Comparison of ENCODE assay signal across 8 mouse cellular contexts in the genomic region with DNA sequence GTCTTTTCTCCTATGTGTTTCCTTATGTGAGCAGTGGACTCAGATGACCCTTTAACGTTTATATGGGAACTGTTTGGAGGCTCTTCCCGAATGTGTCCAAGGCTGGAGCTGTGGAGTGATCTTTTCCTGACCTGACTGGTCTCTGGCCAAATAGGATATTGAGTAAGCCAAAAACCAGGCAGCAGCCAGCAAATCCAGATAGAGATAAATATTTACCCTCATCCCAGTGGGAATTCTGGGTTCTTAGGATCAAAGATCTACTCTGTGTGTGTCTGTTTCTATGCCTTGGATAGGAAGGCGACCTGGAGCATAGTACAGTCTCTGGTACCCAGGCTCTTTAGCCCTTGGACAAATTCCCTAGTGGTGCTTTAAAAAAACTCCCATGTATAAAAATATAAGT.
DNase-seq lines count a peak whose midpoint lies in the region; ATAC-seq and TF ChIP-seq lines count a peak whose summit lies in the region.

No protein-coding gene starts in this region.

- peak; percentile 87 for TF ChIP-seq EP300 in lung, postnatal 0 days (IDR thresholded peaks at IDR 0.05)

- no peaks in the 10 kb centered on the region for H3K27me3 ChIP-seq in embryonic facial prominence, embryonic 14.5 days (replicated peaks; ENCODE audit: control insufficient read depth, insufficient read depth, low read length)
- H3K27me3 ChIP-seq in kidney, embryonic 16.5 days (ENCODE audit: insufficient read depth, low read length): no peaks in the 10 kb centered on the region
- no peaks in the 10 kb centered on the region for H3K27me3 ChIP-seq in lung, postnatal 0 days (replicated peaks; ENCODE audit: insufficient read depth, low read length)

- ATAC-seq in embryonic facial prominence, embryonic 14.5 days (ENCODE audit: low read depth): no peak
- peak; percentile 65; the same call in 1 of the 2 replicates for ATAC-seq in kidney, embryonic 16.5 days (ENCODE audit: low FRiP score, low TSS enrichment)
- peak; percentile 90 for ATAC-seq in lung, postnatal 0 days

- 47% methylated on average over 3 of the region's 3 CpGs for WGBS in embryonic facial prominence, embryonic 14.5 days
- WGBS in kidney, embryonic 16.5 days: 52% methylated on average over 3 of the region's 3 CpGs
- 26% methylated on average over 3 of the region's 3 CpGs for WGBS in lung, postnatal 0 days

- H3K4me3 ChIP-seq in embryonic facial prominence, embryonic 14.5 days (ENCODE audit: low read depth, low read length): no peak overlapping the region
- no peak overlapping the region for H3K4me3 ChIP-seq in kidney, embryonic 16.5 days (ENCODE audit: low read length)
- H3K4me3 ChIP-seq in lung, postnatal 0 days (ENCODE audit: low read depth, low read length): no peak overlapping the region

- H3K4me1 ChIP-seq in embryonic facial prominence, embryonic 14.5 days (ENCODE audit: control insufficient read depth, insufficient read depth, low read length): peaks cover 34% of the 10 kb centered on the region
- H3K4me1 ChIP-seq in kidney, embryonic 16.5 days (ENCODE audit: insufficient read depth, low read length): peaks cover 11% of the 10 kb centered on the region; the same call in 1 of the 2 replicates
- peaks cover 15% of the 10 kb centered on the region; the same call in 1 of the 2 replicates for H3K4me1 ChIP-seq in lung, postnatal 0 days (ENCODE audit: insufficient read depth, low read depth, low read length)

- H3K36me3 ChIP-seq in embryonic facial prominence, embryonic 14.5 days (ENCODE audit: control insufficient read depth, insufficient read depth, low read length): no peaks in the 10 kb centered on the region
- no peaks in the 10 kb centered on the region for H3K36me3 ChIP-seq in kidney, embryonic 16.5 days (ENCODE audit: insufficient read depth, low read length)
- H3K36me3 ChIP-seq in lung, postnatal 0 days (ENCODE audit: insufficient read depth, low read length): no peaks in the 10 kb centered on the region

- DNase-seq in cerebellum, adult 9-10 months: peak; percentile 50
- no peak for DNase-seq in cerebellum, adult 11 months
- peak; percentile 62 for DNase-seq in embryonic facial prominence, embryonic 14.5 days (ENCODE audit: low spot score)
- peak; percentile 89 for DNase-seq in lung, postnatal 0 days (ENCODE audit: low spot score)
- no peak for DNase-seq in right cerebral cortex, postnatal 36 days (ENCODE audit: low spot score in 2 of 2)
- DNase-seq in gastrocnemius, postnatal 25 days: no peak
- no peak for DNase-seq in left cerebral cortex, adult 18-20 months (ENCODE audit: low spot score in 2 of 2)

- 0 out of 2 replicates have a peak, but pooled peaks have one; percentile 2 for TF ChIP-seq CTCF in lung, postnatal 0 days (IDR thresholded peaks at IDR 0.05)

- H3K9ac ChIP-seq in embryonic facial prominence, embryonic 14.5 days (ENCODE audit: low read depth, low read length): no peak overlapping the region
- no peak overlapping the region for H3K9ac ChIP-seq in kidney, embryonic 16.5 days (replicated peaks; ENCODE audit: low read length)
- H3K9ac ChIP-seq in lung, postnatal 0 days (replicated peaks; ENCODE audit: low read depth): no peak overlapping the region

- no peaks in the 10 kb centered on the region for H3K9me3 ChIP-seq in embryonic facial prominence, embryonic 14.5 days (ENCODE audit: control insufficient read depth, low read length)
- H3K9me3 ChIP-seq in kidney, embryonic 16.5 days (ENCODE audit: low read length): no peaks in the 10 kb centered on the region
- H3K9me3 ChIP-seq in lung, postnatal 0 days (ENCODE audit: low read length): no peaks in the 10 kb centered on the region

- H3K4me2 ChIP-seq in embryonic facial prominence, embryonic 14.5 days (ENCODE audit: low read depth, low read length): no peak overlapping the region
- no peak overlapping the region for H3K4me2 ChIP-seq in kidney, embryonic 16.5 days (replicated peaks; ENCODE audit: low read depth, low read length)
- no peak overlapping the region for H3K4me2 ChIP-seq in lung, postnatal 0 days (replicated peaks; ENCODE audit: low read depth, low read length)

- peak overlapping the region; percentile 45; the same call in 1 of the 2 replicates for H3K27ac ChIP-seq in embryonic facial prominence, embryonic 14.5 days (replicated peaks; ENCODE audit: low read depth, low read length)
- no peak overlapping the region; the same call in 1 of the 2 replicates for H3K27ac ChIP-seq in kidney, embryonic 16.5 days (ENCODE audit: low read length)
- peak overlapping the region; percentile 73 for H3K27ac ChIP-seq in lung, postnatal 0 days (ENCODE audit: low read length)

Comparison
In these comparisons a context has a peak if more than half of its experiments do, and no peak if none do; other contexts are left out.
1. DNase-seq: peak in cerebellum, adult 9-10 months (single experiment), embryonic facial prominence, embryonic 14.5 days (single experiment) and lung, postnatal 0 days (single experiment); none in cerebellum, adult 11 months (single experiment), right cerebral cortex, postnatal 36 days (0 of 2), gastrocnemius, postnatal 25 days (single experiment) and left cerebral cortex, adult 18-20 months (0 of 2).